In the genomic region with DNA sequence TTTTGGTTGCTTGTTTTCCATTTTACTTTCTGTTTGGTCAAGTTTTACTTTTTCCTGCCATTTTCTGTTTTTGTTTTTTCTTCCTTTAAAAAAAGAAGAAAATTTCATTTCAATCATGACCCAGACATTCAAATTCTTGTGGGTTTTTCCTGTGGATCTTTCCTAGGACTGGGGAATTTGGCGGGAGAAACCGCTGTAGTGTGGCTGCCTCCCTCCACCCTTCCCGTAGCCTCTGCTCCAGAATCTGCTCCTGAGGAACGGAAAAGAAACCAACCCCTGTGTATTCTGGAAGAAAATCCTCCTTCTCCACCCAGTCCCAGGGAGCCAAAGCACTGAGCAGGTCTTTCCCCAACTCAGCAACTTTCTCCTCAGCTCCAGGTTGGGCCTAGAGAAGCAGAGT, we compare ENCODE assay signal across 36 mouse cellular contexts. TPM values are rescaled to one million over a fixed set of nuclear protein-coding genes. Genes with fewer than 3 reads are reported as not detected.
DNase-seq lines count a peak whose midpoint lies in the region; ATAC-seq and TF ChIP-seq lines count a peak whose summit lies in the region.
"Had no signal": no experiment of that assay in that cellular context is flagged by ENCODE, and none has a peak within 500 bp of the region (broad histone marks: within the 10 kb centered on the region; RNA-seq: fewer than 3 reads in every experiment).

No protein-coding gene starts in this region.

- H3K4me3 ChIP-seq in gastrocnemius, adult 2 months, result no peak overlapping the region
- H3K4me3 ChIP-seq in embryonic facial prominence, embryonic 15.5 days (replicated peaks), result no peak overlapping the region
- no peak overlapping the region for H3K4me3 ChIP-seq in forebrain, embryonic 11.5 days (ENCODE audit: low read depth, low read length)
- no peak overlapping the region for H3K4me3 ChIP-seq in left cerebral cortex, adult 2 months
- H3K4me3 ChIP-seq: forebrain, embryonic 13.5 days; heart, adult 2 months; heart, embryonic 10.5 days; heart, embryonic 13.5 days; hindbrain, embryonic 12.5 days; hindbrain, embryonic 15.5 days; intestine, embryonic 15.5 days had no signal

- TF ChIP-seq CTCF in gastrocnemius, adult 2 months (IDR thresholded peaks at IDR 0.05), result no peak
- no peak for TF ChIP-seq CTCF in left cerebral cortex, adult 2 months (IDR thresholded peaks at IDR 0.05)

- no peaks in the 10 kb centered on the region for H3K9me3 ChIP-seq in embryonic facial prominence, embryonic 15.5 days (replicated peaks)
- H3K9me3 ChIP-seq in forebrain, embryonic 11.5 days (ENCODE audit: control insufficient read depth, low read length), result no peaks in the 10 kb centered on the region
- H3K9me3 ChIP-seq: forebrain, embryonic 13.5 days; heart, embryonic 10.5 days; heart, embryonic 13.5 days; hindbrain, embryonic 12.5 days; hindbrain, embryonic 15.5 days; intestine, embryonic 15.5 days had no signal

- ATAC-seq in embryonic facial prominence, embryonic 15.5 days (ENCODE audit: insufficient number of reproducible peaks, low FRiP score, low TSS enrichment, low read depth), result no peak
- ATAC-seq in forebrain, embryonic 11.5 days (replicated peaks; ENCODE audit: low FRiP score), result no peak
- ATAC-seq in erythroid progenitor cell, adult 5-6 weeks (replicated peaks; ENCODE audit: low FRiP score, poor library complexity, severe bottlenecking), result no peak
- ATAC-seq: CD4-positive, CD25-positive, alpha-beta regulatory T cell, adult 4 months; forebrain, embryonic 13.5 days; forebrain, embryonic 16.5 days; intestine, embryonic 15.5 days; Patski had no signal

- WGBS in embryonic facial prominence, embryonic 15.5 days, result 75% methylated on average over 4 of the region's 4 CpGs
- 77% methylated on average over 4 of the region's 4 CpGs for WGBS in forebrain, embryonic 11.5 days

- intact Hi-C loops in gastrocnemius, adult 2 months (cut with DNase I), result no loop called here
- intact Hi-C loops in left cerebral cortex, adult 2 months (cut with DNase I), result no loop called here

- H3K36me3 ChIP-seq in embryonic facial prominence, embryonic 15.5 days, result no peaks in the 10 kb centered on the region
- H3K36me3 ChIP-seq in forebrain, embryonic 11.5 days (ENCODE audit: control insufficient read depth, insufficient read depth, low read length), result no peaks in the 10 kb centered on the region
- H3K36me3 ChIP-seq: heart, embryonic 10.5 days; heart, embryonic 13.5 days; hindbrain, embryonic 12.5 days; hindbrain, embryonic 15.5 days; intestine, embryonic 15.5 days had no signal

- no peaks in the 10 kb centered on the region for H3K27me3 ChIP-seq in embryonic facial prominence, embryonic 15.5 days
- H3K27me3 ChIP-seq in forebrain, embryonic 11.5 days (ENCODE audit: control insufficient read depth, insufficient read depth, low read length), result no peaks in the 10 kb centered on the region
- H3K27me3 ChIP-seq: forebrain, embryonic 13.5 days; heart, embryonic 13.5 days; hindbrain, embryonic 15.5 days; intestine, embryonic 15.5 days; Patski had no signal

- H3K27ac ChIP-seq in gastrocnemius, adult 2 months, result peak overlapping the region; percentile 9
- 0 out of 2 replicates have a peak overlapping the region, but pooled peaks have one; percentile 44 for H3K27ac ChIP-seq in embryonic facial prominence, embryonic 15.5 days (replicated peaks)
- H3K27ac ChIP-seq in forebrain, embryonic 11.5 days (ENCODE audit: low read depth, low read length), result no peak overlapping the region
- no peak overlapping the region for H3K27ac ChIP-seq in left cerebral cortex, adult 2 months
- H3K27ac ChIP-seq: forebrain, embryonic 13.5 days; heart, adult 2 months; heart, embryonic 10.5 days; heart, embryonic 13.5 days; hindbrain, embryonic 12.5 days; hindbrain, embryonic 15.5 days; intestine, embryonic 15.5 days had no signal

- H3K4me1 ChIP-seq in embryonic facial prominence, embryonic 15.5 days, result 0 out of 2 replicates have a peak, but pooled peaks cover 2% of the 10 kb centered on the region
- no peaks in the 10 kb centered on the region for H3K4me1 ChIP-seq in forebrain, embryonic 11.5 days (replicated peaks; ENCODE audit: control insufficient read depth, insufficient read depth, low read length)
- H3K4me1 ChIP-seq: intestine, embryonic 15.5 days had no signal

- no peak overlapping the region for H3K9ac ChIP-seq in embryonic facial prominence, embryonic 15.5 days
- no peak overlapping the region for H3K9ac ChIP-seq in forebrain, embryonic 11.5 days (ENCODE audit: low read length)
- H3K9ac ChIP-seq: forebrain, embryonic 13.5 days; heart, embryonic 13.5 days; hindbrain, embryonic 12.5 days; hindbrain, embryonic 15.5 days; intestine, embryonic 15.5 days had no signal

- H3K4me2 ChIP-seq in embryonic facial prominence, embryonic 15.5 days (replicated peaks), result no peak overlapping the region
- no peak overlapping the region for H3K4me2 ChIP-seq in forebrain, embryonic 11.5 days (ENCODE audit: low read depth, low read length, severe bottlenecking)
- H3K4me2 ChIP-seq: forebrain, embryonic 13.5 days; heart, embryonic 13.5 days; hindbrain, embryonic 12.5 days; hindbrain, embryonic 15.5 days; intestine, embryonic 15.5 days had no signal

- no peak for DNase-seq in gastrocnemius, adult 2 months
- DNase-seq in gastrocnemius, adult 18-20 months (ENCODE audit: low spot score), result no peak
- DNase-seq in 3T3-L1 (ENCODE audit: low read depth, low spot score), result peak; percentile 51
- DNase-seq in NIH3T3 (ENCODE audit: low read depth), result peak; percentile 56
- DNase-seq in forebrain, embryonic 11.5 days (ENCODE audit: low spot score), result no peak
- DNase-seq in left cerebral cortex, adult 2 months (ENCODE audit: extremely low spot score in 1 of 2, low spot score in 2 of 2), result no peak
- DNase-seq: adrenal gland, adult 2 months; adrenal gland, postnatal 14 days; cerebellum, adult 11-12 months; cerebellum, adult 8-10 months; cerebellum, postnatal 10 days; cerebellum, postnatal 36 days; embryo, embryonic 11 days; gastrocnemius, postnatal 25 days; heart, postnatal 14 days; kidney, adult 18-20 months; kidney, adult 9 months had no signal

RNA-seq across cellular contexts. Expression of a gene that starts 1.9 kb away (rescaled TPM):
- total RNA-seq in gastrocnemius, adult 2 months (2021), result 10 to 100 TPM in 1 of 2 experiments, 1 to 10 TPM in 1; 9.3 to 10.7 TPM
- total RNA-seq in gastrocnemius, adult 18-20 months (2021), result 10 to 100 TPM in 1 of 2 experiments, 1 to 10 TPM in 1; 9.7 to 12.3 TPM
- 56.5 and 58.7 TPM in 2 replicates for polyA plus RNA-seq in embryonic facial prominence, embryonic 15.5 days (2015; fragmentation: Nextera tagmentation; extraction: Ambion mirVana)
- 74.8 and 78.2 TPM in 2 replicates for polyA plus RNA-seq in forebrain, embryonic 11.5 days (2014; fragmentation: Nextera tagmentation; extraction: Ambion mirVana)
- 9.2 and 13.0 TPM in 2 replicates for total RNA-seq in erythroid progenitor cell, adult 5-6 weeks (2015; ENCODE audit: low replicate concordance)
- 8.0 and 14.1 TPM in 2 replicates for total RNA-seq in erythroid progenitor cell, adult 5-6 weeks (2017; ENCODE audit: low replicate concordance)
- 1 to 10 TPM; 7.9 to 9.2 TPM for total RNA-seq in left cerebral cortex, adult 2 months (2021)

RNA-seq across cellular contexts. Expression of a gene that starts 22.6 kb away (rescaled TPM):
- total RNA-seq in gastrocnemius, adult 2 months (2021), result 10 to 100 TPM; 37.5 to 70.6 TPM
- total RNA-seq in gastrocnemius, adult 18-20 months (2021), result 10 to 100 TPM; 43.9 to 70.1 TPM
- polyA plus RNA-seq in embryonic facial prominence, embryonic 15.5 days (2015; fragmentation: Nextera tagmentation; extraction: Ambion mirVana), result 302 and 313 TPM in 2 replicates
- 28.6 and 32.2 TPM in 2 replicates for polyA plus RNA-seq in forebrain, embryonic 11.5 days (2014; fragmentation: Nextera tagmentation; extraction: Ambion mirVana)
- 11.2 and 28.9 TPM in 2 replicates for total RNA-seq in erythroid progenitor cell, adult 5-6 weeks (2015; ENCODE audit: low replicate concordance)
- 1.0 and 1.8 TPM in 2 replicates for total RNA-seq in erythroid progenitor cell, adult 5-6 weeks (2017; ENCODE audit: low replicate concordance)
- 10 to 100 TPM; 15.5 to 17.6 TPM for total RNA-seq in left cerebral cortex, adult 2 months (2021)
- polyA plus RNA-seq: CD4-positive, CD25-positive, alpha-beta regulatory T cell, adult 4 months had no signal

RNA-seq across cellular contexts. Expression of a gene that starts 25.6 kb away (rescaled TPM):
- not detected for total RNA-seq in gastrocnemius, adult 2 months (2021)
- not detected for total RNA-seq in gastrocnemius, adult 18-20 months (2021)
- 12.3 and 13.0 TPM in 2 replicates for polyA plus RNA-seq in embryonic facial prominence, embryonic 15.5 days (2015; fragmentation: Nextera tagmentation; extraction: Ambion mirVana)
- not detected in 2 replicates for polyA plus RNA-seq in forebrain, embryonic 11.5 days (2014; fragmentation: Nextera tagmentation; extraction: Ambion mirVana)
- total RNA-seq in erythroid progenitor cell, adult 5-6 weeks (2015; ENCODE audit: low replicate concordance), result not detected in 2 replicates
- total RNA-seq in erythroid progenitor cell, adult 5-6 weeks (2017; ENCODE audit: low replicate concordance), result not detected in 2 replicates
- total RNA-seq in left cerebral cortex, adult 2 months (2021), result not detected
- total RNA-seq: adrenal gland, adult 2 months; adrenal gland, postnatal 14 days; adrenal gland, postnatal 4 days; gastrocnemius, adult 8-10 months; gastrocnemius, postnatal 25 days; heart, adult 2 months; heart, postnatal 14 days; hematopoietic stem cell, adult 5-6 weeks had no signal
- polyA plus RNA-seq: C2C12; CD4-positive, CD25-positive, alpha-beta regulatory T cell, adult 4 months; cortical plate, adult 2 months; embryonic facial prominence, embryonic 11.5 days; forebrain, embryonic 13.5 days; forebrain, embryonic 16.5 days; heart, adult 2 months; heart, embryonic 10.5 days; heart, embryonic 13.5 days; heart, embryonic 16.5 days; hindbrain, embryonic 12.5 days; hindbrain, embryonic 15.5 days; intestine, embryonic 15.5 days; Patski had no signal

RNA-seq across cellular contexts. Expression of a gene that starts 42.1 kb away (rescaled TPM):
- total RNA-seq in gastrocnemius, adult 2 months (2021), result 10 to 100 TPM; 10.1 to 12.7 TPM
- 10 to 100 TPM; 10.6 to 10.7 TPM for total RNA-seq in gastrocnemius, adult 18-20 months (2021)
- polyA plus RNA-seq in embryonic facial prominence, embryonic 15.5 days (2015; fragmentation: Nextera tagmentation; extraction: Ambion mirVana), result 0.41 and 0.43 TPM in 2 replicates
- 0.11 and 0.15 TPM in 2 replicates for polyA plus RNA-seq in forebrain, embryonic 11.5 days (2014; fragmentation: Nextera tagmentation; extraction: Ambion mirVana)
- not detected in 2 replicates for total RNA-seq in erythroid progenitor cell, adult 5-6 weeks (2015; ENCODE audit: low replicate concordance)
- not detected in 2 replicates for total RNA-seq in erythroid progenitor cell, adult 5-6 weeks (2017; ENCODE audit: low replicate concordance)
- 100 to 1,000 TPM in 1 of 2 experiments, 10 to 100 TPM in 1; 99.8 to 105 TPM for total RNA-seq in left cerebral cortex, adult 2 months (2021)
- total RNA-seq: hematopoietic stem cell, adult 5-6 weeks had no signal
- polyA plus RNA-seq: C2C12; CD4-positive, CD25-positive, alpha-beta regulatory T cell, adult 4 months had no signal

RNA-seq across cellular contexts. Expression of a gene that starts 49.9 kb away (rescaled TPM):
- under 1 TPM in 1 of 2 experiments, not detected in 1; 0.03 TPM for total RNA-seq in gastrocnemius, adult 2 months (2021)
- not detected for total RNA-seq in gastrocnemius, adult 18-20 months (2021)
- polyA plus RNA-seq in embryonic facial prominence, embryonic 15.5 days (2015; fragmentation: Nextera tagmentation; extraction: Ambion mirVana), result 0.33 and 0.34 TPM in 2 replicates
- 0.12 and 0.13 TPM in 2 replicates for polyA plus RNA-seq in forebrain, embryonic 11.5 days (2014; fragmentation: Nextera tagmentation; extraction: Ambion mirVana)
- not detected in 2 replicates for total RNA-seq in erythroid progenitor cell, adult 5-6 weeks (2015; ENCODE audit: low replicate concordance)
- total RNA-seq in erythroid progenitor cell, adult 5-6 weeks (2017; ENCODE audit: low replicate concordance), result not detected in 2 replicates
- 1 to 10 TPM; 1.9 to 2.1 TPM for total RNA-seq in left cerebral cortex, adult 2 months (2021)
- total RNA-seq: gastrocnemius, adult 8-10 months; heart, adult 2 months; heart, postnatal 14 days had no signal
- polyA plus RNA-seq: heart, adult 2 months; heart, embryonic 13.5 days; heart, embryonic 16.5 days had no signal

Comparison
In these comparisons a context has a peak if more than half of its experiments do, and no peak if none do; other contexts are left out.
1. DNase-seq: peak in 3T3-L1 (single experiment) and NIH3T3 (single experiment); none in gastrocnemius, adult 2 months (single experiment), gastrocnemius, adult 18-20 months (single experiment), forebrain, embryonic 11.5 days (single experiment) and left cerebral cortex, adult 2 months (0 of 2).
2. H3K27ac ChIP-seq: peak in gastrocnemius, adult 2 months (single experiment) and embryonic facial prominence, embryonic 15.5 days (single experiment); none in forebrain, embryonic 11.5 days (single experiment) and left cerebral cortex, adult 2 months (single experiment).